Mouse (Mus musculus) stomach, embryonic 15.5 days (tissue): ENCODE results near the gene Aff3. TPM values are rescaled to one million over a fixed set of nuclear protein-coding genes. Genes with fewer than 3 reads are reported as not detected.

Source experiments
- ATAC-seq: fragments of 200-750 bp; cut with Nextera tagmentation; 2 replicates; pipeline ENCODE4 v1.8.0; 2017; ENCODE audit warnings: low read depth, moderate number of reproducible peaks, moderate TSS enrichment; ENCODE audit not compliant: insufficient read depth, low FRiP score
- H3K27ac ChIP-seq: fragments of 300-500 bp; sonication (generic); 2 replicates; pipeline ENCODE4 v1.5.1; 2015; ENCODE audit warnings: mild to moderate bottlenecking, inconsistent platforms
- H3K27me3 ChIP-seq: fragments of 300-500 bp; sonication (generic); replicated peaks from 2 replicates; pipeline ENCODE4 v1.6.1; 2015; ENCODE audit warnings: inconsistent platforms
- H3K36me3 ChIP-seq: fragments of 300-500 bp; sonication (generic); 2 replicates; pipeline ENCODE4 v1.6.1; 2015; ENCODE audit warnings: inconsistent platforms
- H3K4me1 ChIP-seq: fragments of 300-500 bp; sonication (generic); 2 replicates; pipeline ENCODE4 v1.6.1; 2015; ENCODE audit warnings: inconsistent platforms
- H3K4me2 ChIP-seq: fragments of 300-500 bp; sonication (generic); 2 replicates; pipeline ENCODE4 v1.6.1; 2015; ENCODE audit warnings: mild to moderate bottlenecking, inconsistent platforms
- H3K4me3 ChIP-seq: fragments of 300-500 bp; sonication (generic); replicated peaks from 2 replicates; pipeline ENCODE4 v1.5.1; 2015; ENCODE audit warnings: inconsistent platforms
- H3K9ac ChIP-seq: fragments of 300-500 bp; sonication (generic); 2 replicates; pipeline ENCODE4 v1.6.1; 2015; ENCODE audit warnings: inconsistent platforms
- H3K9me3 ChIP-seq: fragments of 300-500 bp; sonication (generic); 2 replicates; pipeline ENCODE4 v1.6.1; 2016; ENCODE audit warnings: inconsistent platforms
- WGBS: fragments of 180-500 bp; shearing (Covaris S2); methylation state at CpG from one replicate; pipeline ENCODE4 v1.1.7; 2015; 5-methylcytosine and 5-hydroxymethylcytosine counted together
- polyA plus RNA-seq: library from polyadenylated mRNA; unstranded; fragments of >200 nt; fragmentation: Nextera tagmentation; extraction: Ambion mirVana; gene quantifications from 2 replicates; pipeline ENCODE4 v1.2.1, GENCODE M21; 2015

Gene Aff3
- polyA plus RNA-seq, 1 experiment from 2014 or later, result 9.9 TPM

- no peaks in the 10 kb centered on the region for H3K4me1 ChIP-seq
- WGBS, result 67% methylated on average over 9 of the region's 9 CpGs
- no peak for ATAC-seq
- no peaks in the 10 kb centered on the region; the same call in 1 of the 2 replicates for H3K36me3 ChIP-seq
- H3K27me3 ChIP-seq, result no peaks in the 10 kb centered on the region
- no peak overlapping the region for H3K9ac ChIP-seq
- no peak overlapping the region for H3K4me2 ChIP-seq
- no peak overlapping the region for H3K4me3 ChIP-seq
- H3K9me3 ChIP-seq, result no peaks in the 10 kb centered on the region
- H3K27ac ChIP-seq, result no peak overlapping the region
Observed at GRCm38 (mm10) chr1:38582328-38582727, 82.4 kb downstream of the Aff3 start.

DNA sequence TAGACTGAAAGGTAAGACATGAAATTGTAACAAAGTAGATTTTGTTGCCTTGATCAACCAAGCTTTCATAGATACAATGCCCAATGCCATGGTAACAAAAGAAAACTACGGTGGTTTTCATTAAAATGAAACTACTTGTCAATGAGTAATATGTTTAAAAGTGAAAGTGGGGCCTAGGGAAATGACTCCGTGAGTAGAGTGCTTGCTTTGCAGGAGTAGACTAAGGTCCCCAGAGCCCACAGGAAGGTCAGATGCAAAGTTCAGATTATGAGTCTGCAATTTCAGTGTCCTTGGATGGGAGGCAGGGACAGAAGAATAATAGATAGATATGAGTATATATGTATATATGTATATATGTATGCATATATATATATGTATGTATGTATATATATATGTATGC, 84.2 kb downstream of the Aff3 start:
- no peak for ATAC-seq

DNA sequence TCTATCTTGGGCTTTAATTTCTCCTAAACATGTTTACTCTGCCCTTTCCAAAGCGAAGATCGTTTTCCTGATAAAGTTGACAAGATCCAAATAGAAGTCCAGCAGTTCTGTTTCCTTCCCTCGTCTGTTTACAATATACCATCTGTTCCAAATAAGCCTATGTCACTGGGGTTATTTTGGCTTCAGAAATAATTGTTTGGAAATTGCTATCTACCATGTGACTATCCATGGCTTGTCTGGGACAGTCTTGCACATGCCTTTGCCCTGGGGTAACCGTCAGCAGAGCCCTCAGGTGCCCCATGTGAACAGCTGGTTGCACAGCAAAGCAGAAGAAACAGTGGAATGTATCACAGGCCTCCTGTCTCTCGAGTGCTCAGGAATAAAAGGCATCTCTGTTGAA, 86.4 kb downstream of the Aff3 start:
- H3K36me3 ChIP-seq, result no peaks in the 10 kb centered on the region; the same call in 1 of the 2 replicates
- no peaks in the 10 kb centered on the region for H3K27me3 ChIP-seq
- H3K9ac ChIP-seq, result no peak overlapping the region
- 36% methylated on average over 5 of the region's 5 CpGs for WGBS
- no peak overlapping the region for H3K4me3 ChIP-seq
- no peak for ATAC-seq
- no peaks in the 10 kb centered on the region for H3K9me3 ChIP-seq
- no peak overlapping the region for H3K4me2 ChIP-seq
- H3K27ac ChIP-seq, result no peak overlapping the region
- no peaks in the 10 kb centered on the region for H3K4me1 ChIP-seq

More for the DNA sequence above, 84.2 kb downstream of the Aff3 start:
- 75% methylated on average over 2 of the region's 2 CpGs for WGBS
- H3K27ac ChIP-seq, result no peak overlapping the region
- no peak overlapping the region for H3K4me3 ChIP-seq
- no peak overlapping the region for H3K9ac ChIP-seq
- H3K36me3 ChIP-seq, result no peaks in the 10 kb centered on the region; the same call in 1 of the 2 replicates
- no peaks in the 10 kb centered on the region for H3K9me3 ChIP-seq
- no peaks in the 10 kb centered on the region for H3K27me3 ChIP-seq
- H3K4me1 ChIP-seq, result no peaks in the 10 kb centered on the region
- no peak overlapping the region for H3K4me2 ChIP-seq

GRCm38 (mm10) chr1:38567791-38568190, 97.0 kb downstream of the Aff3 start:
- no peaks in the 10 kb centered on the region for H3K4me1 ChIP-seq
- ATAC-seq, result no peak
- no peaks in the 10 kb centered on the region for H3K9me3 ChIP-seq
- no peak overlapping the region for H3K4me3 ChIP-seq
- 64% methylated on average over 3 of the region's 3 CpGs for WGBS
- H3K4me2 ChIP-seq, result no peak overlapping the region
- H3K27ac ChIP-seq, result no peak overlapping the region
- H3K9ac ChIP-seq, result no peak overlapping the region
- H3K27me3 ChIP-seq, result no peaks in the 10 kb centered on the region
- H3K36me3 ChIP-seq, result no peaks in the 10 kb centered on the region

GRCm38 (mm10) chr1:38566101-38566678, 98.6 kb downstream of the Aff3 start:
- no peak overlapping the region for H3K27ac ChIP-seq
- ATAC-seq, result no peak
- no peaks in the 10 kb centered on the region for H3K36me3 ChIP-seq
- no peaks in the 10 kb centered on the region for H3K27me3 ChIP-seq
- no peaks in the 10 kb centered on the region for H3K9me3 ChIP-seq
- no peak overlapping the region for H3K4me2 ChIP-seq
- no peaks in the 10 kb centered on the region for H3K4me1 ChIP-seq
- no peak overlapping the region for H3K4me3 ChIP-seq
- WGBS, result 41% methylated on average over 9 of the region's 9 CpGs
- H3K9ac ChIP-seq, result no peak overlapping the region

- Histone ChIP-seq H3K4me3 (no peak overlapping the region), H3K27me3 (no peaks in the 10 kb centered on the region), H3K4me1 (no peaks in the 10 kb centered on the region), H3K36me3 (no peaks in the 10 kb centered on the region), H3K27ac (no peak overlapping the region), H3K9ac (no peak overlapping the region), H3K9me3 (no peaks in the 10 kb centered on the region), H3K4me2 (no peak overlapping the region)
- ATAC-seq, result no peak
- WGBS, result 67% methylated on average over 7 of the region's 7 CpGs
Observed at GRCm38 (mm10) chr1:38565295-38565777, 99.4 kb downstream of the Aff3 start.

- Histone ChIP-seq H3K9me3 (no peaks in the 10 kb centered on the region), H3K9ac (no peak overlapping the region), H3K27me3 (no peaks in the 10 kb centered on the region), H3K27ac (no peak overlapping the region), H3K4me1 (no peaks in the 10 kb centered on the region), H3K4me3 (no peak overlapping the region), H3K4me2 (no peak overlapping the region), H3K36me3 (no peaks in the 10 kb centered on the region)
- 22% methylated on average over 11 of the region's 11 CpGs for WGBS
- no peak for ATAC-seq
Observed at GRCm38 (mm10) chr1:38562397-38563199, 102.2 kb downstream of the Aff3 start.

DNA sequence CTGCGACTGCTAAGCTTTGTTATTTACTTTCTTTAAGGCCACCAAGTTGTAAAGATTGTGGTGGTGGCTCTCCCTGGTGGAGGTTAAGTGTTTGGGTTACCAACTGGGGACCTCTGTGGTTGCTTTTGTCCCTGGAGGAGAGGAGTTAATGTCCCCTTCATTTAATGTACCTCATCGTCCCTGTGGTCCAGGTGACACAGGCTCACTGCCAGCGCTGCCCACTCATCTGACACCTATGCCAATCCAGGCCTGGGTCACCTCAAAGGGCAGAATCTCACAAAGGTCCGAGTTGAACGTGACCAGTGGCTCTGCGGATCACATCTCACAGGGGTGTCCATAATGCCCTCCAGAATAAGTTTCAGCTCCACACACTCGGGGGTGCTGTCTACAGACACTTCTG, 103.4 kb downstream of the Aff3 start:
- no peaks in the 10 kb centered on the region for H3K36me3 ChIP-seq
- no peak for ATAC-seq
- H3K9ac ChIP-seq, result no peak overlapping the region
- no peak overlapping the region for H3K27ac ChIP-seq
- H3K9me3 ChIP-seq, result no peaks in the 10 kb centered on the region
- no peak overlapping the region for H3K4me3 ChIP-seq
- H3K4me2 ChIP-seq, result no peak overlapping the region
- no peaks in the 10 kb centered on the region for H3K4me1 ChIP-seq
- H3K27me3 ChIP-seq, result no peaks in the 10 kb centered on the region
- WGBS, result 78% methylated on average over 7 of the region's 7 CpGs

DNA sequence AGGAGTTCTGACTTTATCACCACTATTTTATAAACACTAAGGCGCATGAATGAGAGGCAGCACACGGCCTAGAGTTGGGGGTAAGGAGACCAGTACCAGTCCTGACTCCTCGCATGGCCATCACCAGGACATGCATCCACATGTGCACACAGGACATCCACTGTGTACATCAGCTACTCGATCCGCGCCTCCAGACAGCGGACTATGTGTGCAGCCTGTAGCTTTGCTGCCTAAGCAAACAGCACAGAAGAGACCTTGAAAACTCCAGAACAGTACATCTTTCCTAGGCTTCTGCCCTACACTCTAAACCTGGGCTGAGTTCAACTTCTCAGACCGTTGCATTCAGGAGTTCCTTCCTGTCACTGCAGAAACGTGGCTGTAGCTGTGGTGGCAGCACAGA, 104.1 kb downstream of the Aff3 start:
- no peaks in the 10 kb centered on the region for H3K9me3 ChIP-seq
- ATAC-seq, result no peak
- H3K4me3 ChIP-seq, result no peak overlapping the region
- H3K4me2 ChIP-seq, result no peak overlapping the region
- 70% methylated on average over 9 of the region's 9 CpGs for WGBS
- no peaks in the 10 kb centered on the region for H3K36me3 ChIP-seq
- no peaks in the 10 kb centered on the region for H3K4me1 ChIP-seq
- H3K9ac ChIP-seq, result no peak overlapping the region
- no peaks in the 10 kb centered on the region for H3K27me3 ChIP-seq
- no peak overlapping the region for H3K27ac ChIP-seq

DNA sequence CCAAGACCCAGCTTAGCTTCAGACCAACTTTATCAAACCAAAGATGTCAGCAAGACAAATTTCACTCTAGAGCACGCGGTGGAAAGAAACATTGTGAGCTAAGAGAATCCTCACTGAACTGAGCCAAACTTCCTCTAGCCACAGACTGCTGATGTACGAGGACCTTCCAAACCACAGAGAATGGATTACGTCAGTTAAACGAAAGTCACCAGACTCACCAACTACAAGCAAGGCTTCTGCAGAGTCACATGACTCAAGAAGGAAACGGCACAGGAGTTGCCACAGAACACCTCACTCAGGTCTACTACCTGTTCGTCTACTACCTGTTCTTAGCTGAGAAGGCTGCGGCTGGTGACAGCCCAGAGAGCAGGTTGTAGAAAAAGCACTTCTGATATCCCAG, 107.1 kb downstream of the Aff3 start:
- WGBS, result 66% methylated on average over 8 of the region's 8 CpGs
- no peak overlapping the region for H3K9ac ChIP-seq
- H3K4me2 ChIP-seq, result no peak overlapping the region
- no peak for ATAC-seq
- no peaks in the 10 kb centered on the region for H3K36me3 ChIP-seq
- no peaks in the 10 kb centered on the region for H3K9me3 ChIP-seq
- no peaks in the 10 kb centered on the region for H3K27me3 ChIP-seq
- H3K4me1 ChIP-seq, result no peaks in the 10 kb centered on the region
- H3K27ac ChIP-seq, result no peak overlapping the region
- H3K4me3 ChIP-seq, result no peak overlapping the region

DNA sequence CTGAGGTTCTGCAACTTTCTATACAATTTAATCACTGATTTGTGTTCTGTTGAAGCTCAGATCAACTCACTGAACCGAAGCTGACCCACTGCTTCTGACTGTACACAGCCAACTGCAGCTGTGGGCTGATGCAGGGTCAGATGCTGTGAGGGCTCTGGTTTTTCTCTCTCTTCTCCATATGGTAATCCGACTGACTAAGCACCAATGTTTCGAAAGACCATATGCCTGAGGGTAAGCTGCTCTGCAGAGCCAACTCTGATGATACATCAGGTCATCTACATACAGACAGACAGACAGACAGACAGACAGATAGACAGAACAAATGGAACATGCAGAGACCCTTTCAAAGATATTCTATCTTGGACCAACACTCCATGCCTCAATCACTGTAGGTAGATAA, 110.2 kb downstream of the Aff3 start:
- ATAC-seq, result no peak
- Histone ChIP-seq H3K4me1 (no peaks in the 10 kb centered on the region), H3K27me3 (no peaks in the 10 kb centered on the region), H3K36me3 (no peaks in the 10 kb centered on the region), H3K27ac (no peak overlapping the region), H3K9me3 (no peaks in the 10 kb centered on the region), H3K4me2 (no peak overlapping the region), H3K4me3 (no peak overlapping the region), H3K9ac (no peak overlapping the region)
- WGBS, result 53% methylated on average over 3 of the region's 3 CpGs

DNA sequence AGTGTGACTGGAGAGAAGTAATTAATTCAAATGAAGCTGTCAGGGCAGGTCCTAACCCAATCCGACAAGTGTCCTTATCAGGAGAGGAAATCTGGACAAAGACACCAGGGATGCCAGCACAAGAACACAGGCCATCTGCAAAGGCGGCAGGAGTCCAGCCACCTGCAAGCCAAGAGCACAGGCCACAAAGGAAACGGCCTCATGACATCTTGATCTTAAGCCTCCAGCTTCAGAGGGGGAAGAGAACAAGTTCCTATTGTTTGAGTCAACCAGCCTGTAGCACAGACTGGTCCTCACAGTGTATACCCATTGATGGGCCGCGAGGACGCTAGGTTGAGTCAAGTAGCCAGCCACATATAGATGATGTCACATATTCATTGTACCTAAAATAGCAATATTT, 111.7 kb downstream of the Aff3 start:
- WGBS, result 63% methylated on average over 6 of the region's 6 CpGs
- no peaks in the 10 kb centered on the region for H3K27me3 ChIP-seq
- H3K4me1 ChIP-seq, result no peaks in the 10 kb centered on the region
- no peaks in the 10 kb centered on the region for H3K36me3 ChIP-seq
- H3K9me3 ChIP-seq, result no peaks in the 10 kb centered on the region
- no peak overlapping the region for H3K27ac ChIP-seq
- no peak overlapping the region for H3K4me2 ChIP-seq
- no peak for ATAC-seq
- H3K4me3 ChIP-seq, result no peak overlapping the region
- no peak overlapping the region for H3K9ac ChIP-seq
